Mouse (Mus musculus) forebrain, embryonic 15.5 days (tissue): ENCODE data around the gene Git2. TPM values are rescaled to one million over a fixed set of nuclear protein-coding genes. Genes with fewer than 3 reads are reported as not detected.

Experiments
- ATAC-seq: fragments of 200-750 bp; cut with Nextera tagmentation; replicated peaks from 2 replicates; pipeline ENCODE4 v1.8.0; 2017; ENCODE audit warnings: mild to moderate bottlenecking, moderate TSS enrichment, moderate library complexity
- H3K27ac ChIP-seq: fragments of 300-500 bp; sonication (generic); replicated peaks from 2 replicates; pipeline ENCODE4 v1.5.1; 2015; ENCODE audit warnings: mild to moderate bottlenecking, inconsistent platforms
- H3K27me3 ChIP-seq: fragments of 300-500 bp; sonication (generic); 2 replicates; pipeline ENCODE4 v1.6.1; 2015; ENCODE audit warnings: inconsistent platforms
- H3K36me3 ChIP-seq: fragments of 300-500 bp; sonication (generic); 2 replicates; pipeline ENCODE4 v1.6.1; 2015; ENCODE audit warnings: mild to moderate bottlenecking, inconsistent platforms
- H3K4me1 ChIP-seq: fragments of 300-500 bp; sonication (generic); 2 replicates; pipeline ENCODE4 v1.6.1; 2015; ENCODE audit warnings: inconsistent platforms
- H3K4me2 ChIP-seq: fragments of 300-500 bp; sonication (generic); replicated peaks from 2 replicates; pipeline ENCODE4 v1.6.1; 2015; ENCODE audit warnings: mild to moderate bottlenecking, inconsistent platforms
- H3K4me3 ChIP-seq: fragments of 300-500 bp; sonication (generic); 2 replicates; pipeline ENCODE4 v1.5.1; 2015; ENCODE audit warnings: mild to moderate bottlenecking, inconsistent platforms
- H3K9ac ChIP-seq: fragments of 300-500 bp; sonication (generic); replicated peaks from 2 replicates; pipeline ENCODE4 v1.6.1; 2015; ENCODE audit warnings: mild to moderate bottlenecking, inconsistent platforms
- H3K9me3 ChIP-seq: fragments of 300-500 bp; sonication (generic); 2 replicates; pipeline ENCODE4 v1.6.1; 2016; ENCODE audit warnings: inconsistent platforms
- WGBS: fragments of 180-500 bp; shearing (Covaris S2); methylation state at CpG from one replicate; pipeline ENCODE4 v1.1.7; 2015; ENCODE audit warnings: mixed read lengths; 5-methylcytosine and 5-hydroxymethylcytosine counted together
- polyA plus RNA-seq: library from polyadenylated mRNA; unstranded; fragments of >200 nt; fragmentation: Nextera tagmentation; extraction: Ambion mirVana; gene quantifications from 2 replicates; pipeline ENCODE4 v1.2.1, GENCODE M21; 2015

Git2 gene
- polyA plus RNA-seq, 1 experiment from 2014 or later: 46.6 TPM

DNA sequence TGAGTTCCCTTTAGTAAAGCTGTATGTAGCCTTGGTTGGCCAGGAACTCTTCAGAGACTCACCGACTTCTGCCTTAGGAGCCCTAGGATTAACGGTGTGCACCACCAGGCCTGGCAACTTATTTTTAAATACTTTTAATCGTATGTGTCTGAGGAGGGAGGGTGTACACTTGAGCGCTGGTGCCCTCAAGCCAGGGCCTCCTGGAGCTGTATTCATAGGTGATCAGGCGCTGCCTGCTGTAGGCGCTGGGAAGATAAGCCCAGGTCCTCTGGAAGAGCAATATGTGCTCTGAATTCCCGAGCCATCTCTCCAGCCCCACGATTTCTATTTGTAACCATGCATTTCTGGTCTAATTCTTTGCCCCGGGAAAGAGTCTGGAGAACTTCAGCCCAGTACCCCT lies 31.7 kb upstream of the Git2 start:
- Histone ChIP-seq H3K4me3 (no peak overlapping the region), H3K27ac (peak overlapping the region; percentile 17), H3K4me1 (peaks cover 16% of the 10 kb centered on the region), H3K36me3 (peaks cover 38% of the 10 kb centered on the region), H3K27me3 (no peaks in the 10 kb centered on the region), H3K4me2 (no peak overlapping the region), H3K9me3 (no peaks in the 10 kb centered on the region), H3K9ac (no peak overlapping the region)
- ATAC-seq: no peak
- WGBS: 51% methylated on average over 9 of the region's 9 CpGs

DNA sequence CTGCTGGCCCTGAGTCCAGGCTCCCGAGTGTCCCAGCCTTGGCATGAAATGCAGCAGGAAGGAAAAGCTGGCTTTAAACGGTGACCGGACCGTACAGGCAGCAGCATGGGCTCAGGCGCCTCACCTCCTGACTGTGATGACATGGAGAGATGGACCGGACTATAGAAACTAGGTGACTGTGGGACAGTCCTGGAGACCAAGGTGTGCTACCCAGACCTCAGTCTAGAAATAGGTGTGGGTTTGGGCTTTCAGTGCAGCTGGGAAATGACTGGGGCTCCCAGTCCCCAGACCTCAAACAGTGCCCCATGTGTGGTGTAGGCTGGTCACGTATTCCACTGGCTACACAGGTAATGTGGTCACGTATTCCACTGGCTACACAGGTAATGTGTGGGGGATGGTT lies 31.3 kb upstream of the Git2 start:
- H3K9ac ChIP-seq: no peak overlapping the region
- 87% methylated on average over 8 of the region's 8 CpGs for WGBS
- H3K4me1 ChIP-seq: peaks cover 11% of the 10 kb centered on the region
- H3K9me3 ChIP-seq: no peaks in the 10 kb centered on the region
- H3K4me2 ChIP-seq: no peak overlapping the region
- no peak overlapping the region for H3K27ac ChIP-seq
- peaks cover 42% of the 10 kb centered on the region for H3K36me3 ChIP-seq
- no peak overlapping the region for H3K4me3 ChIP-seq
- ATAC-seq: no peak
- H3K27me3 ChIP-seq: no peaks in the 10 kb centered on the region

DNA sequence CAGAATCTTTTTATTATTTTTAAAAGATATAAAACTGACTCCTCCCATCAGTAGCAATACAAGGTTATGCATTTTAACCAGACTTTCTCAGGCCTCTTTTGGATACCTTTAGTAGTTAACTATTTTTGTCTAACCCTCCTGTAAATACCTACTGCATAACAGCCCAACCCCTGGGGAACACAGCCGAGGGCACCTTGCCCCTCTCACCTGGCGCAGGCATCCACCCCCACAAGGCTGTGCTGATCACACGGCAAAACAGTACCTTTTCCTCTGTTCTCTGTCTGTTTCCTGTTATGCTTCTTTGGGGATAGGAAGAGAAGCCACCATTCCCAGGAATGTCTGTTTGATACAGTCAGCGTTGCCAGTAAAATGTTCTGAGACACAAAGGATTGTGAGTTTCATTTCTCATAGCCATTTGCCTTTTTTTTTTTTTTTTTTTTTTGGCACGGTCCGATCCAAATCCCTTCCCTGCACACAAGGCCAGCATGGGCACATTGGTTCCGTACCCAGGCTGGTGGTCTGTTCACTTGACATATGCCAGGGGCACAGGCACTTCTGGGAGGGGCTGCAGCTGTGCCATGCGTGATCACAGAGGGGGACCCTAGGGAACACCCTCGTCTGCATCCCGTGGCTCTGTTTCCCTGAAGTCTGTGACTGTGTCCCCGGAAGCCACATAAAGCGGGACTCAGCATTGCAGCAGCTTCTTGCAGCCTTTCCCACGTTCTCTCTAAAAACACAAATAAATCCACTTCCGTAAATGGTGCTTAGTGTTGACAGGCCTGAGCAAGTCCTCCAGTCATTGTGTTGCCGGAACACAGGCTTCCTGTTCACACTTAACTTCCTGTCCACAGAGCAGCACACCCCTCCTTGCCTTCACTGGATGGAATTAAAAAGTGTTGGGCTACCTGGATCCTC lies 30.4 kb upstream of the Git2 start:
- 82% methylated on average over 15 of the region's 15 CpGs for WGBS
- H3K36me3 ChIP-seq: peaks cover 50% of the 10 kb centered on the region
- no peak overlapping the region for H3K4me2 ChIP-seq
- peaks cover 2% of the 10 kb centered on the region for H3K4me1 ChIP-seq
- H3K9me3 ChIP-seq: no peaks in the 10 kb centered on the region
- ATAC-seq: no peak
- no peaks in the 10 kb centered on the region for H3K27me3 ChIP-seq
- H3K27ac ChIP-seq: peak overlapping the region; percentile 38; the same call in 1 of the 2 replicates
- H3K4me3 ChIP-seq: no peak overlapping the region
- H3K9ac ChIP-seq: no peak overlapping the region

DNA sequence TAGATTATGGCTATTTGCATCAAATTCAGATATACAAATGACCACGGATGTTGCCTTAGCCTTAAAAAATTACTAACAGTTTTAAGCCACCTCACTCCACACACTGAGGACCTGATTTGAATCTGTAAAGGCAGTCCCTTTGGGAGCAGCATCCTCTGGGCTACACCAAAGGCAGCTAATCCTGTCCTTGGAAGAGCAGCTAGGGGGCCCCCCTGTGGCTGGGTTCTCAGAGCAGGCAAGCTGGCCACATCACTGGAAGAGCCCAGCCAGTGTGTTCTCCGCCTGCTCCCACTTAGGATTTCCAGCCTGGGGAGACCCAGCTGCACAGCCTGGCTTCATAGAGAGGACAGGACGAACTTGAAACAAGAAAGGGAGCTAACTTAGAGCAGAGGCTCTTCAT lies 29.6 kb upstream of the Git2 start:
- no peak overlapping the region for H3K4me3 ChIP-seq
- no peak overlapping the region for H3K9ac ChIP-seq
- WGBS: 26% methylated on average over 3 of the region's 3 CpGs
- no peaks in the 10 kb centered on the region for H3K9me3 ChIP-seq
- no peak for ATAC-seq
- H3K4me1 ChIP-seq: no peaks in the 10 kb centered on the region
- no peak overlapping the region for H3K4me2 ChIP-seq
- peaks cover 55% of the 10 kb centered on the region for H3K36me3 ChIP-seq
- no peak overlapping the region for H3K27ac ChIP-seq
- no peaks in the 10 kb centered on the region for H3K27me3 ChIP-seq

DNA sequence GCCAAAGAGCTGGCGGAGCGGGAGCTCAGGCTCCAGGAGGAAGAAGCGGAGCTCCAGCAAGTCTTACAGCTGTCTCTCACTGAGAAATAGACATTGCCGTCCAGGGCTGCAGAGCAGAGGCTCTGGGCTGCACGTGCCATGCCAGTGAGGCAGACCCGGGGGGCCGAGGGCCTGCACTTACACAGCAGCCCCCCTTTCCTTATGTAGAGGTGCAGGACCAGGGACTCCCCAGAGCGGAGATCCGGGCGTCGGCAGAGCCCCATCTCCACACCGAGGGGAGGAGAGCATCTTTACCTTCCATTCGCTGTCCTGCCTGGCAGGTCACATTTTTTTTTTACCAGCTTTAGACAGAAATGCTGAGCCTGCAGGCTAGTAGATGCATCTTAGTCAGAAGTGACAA lies 29.0 kb upstream of the Git2 start:
- no peak overlapping the region for H3K9ac ChIP-seq
- no peaks in the 10 kb centered on the region for H3K4me1 ChIP-seq
- H3K36me3 ChIP-seq: peaks cover 61% of the 10 kb centered on the region
- 81% methylated on average over 13 of the region's 13 CpGs for WGBS
- H3K27ac ChIP-seq: no peak overlapping the region
- H3K27me3 ChIP-seq: no peaks in the 10 kb centered on the region
- H3K4me3 ChIP-seq: no peak overlapping the region
- H3K9me3 ChIP-seq: no peaks in the 10 kb centered on the region
- no peak for ATAC-seq
- H3K4me2 ChIP-seq: no peak overlapping the region

DNA sequence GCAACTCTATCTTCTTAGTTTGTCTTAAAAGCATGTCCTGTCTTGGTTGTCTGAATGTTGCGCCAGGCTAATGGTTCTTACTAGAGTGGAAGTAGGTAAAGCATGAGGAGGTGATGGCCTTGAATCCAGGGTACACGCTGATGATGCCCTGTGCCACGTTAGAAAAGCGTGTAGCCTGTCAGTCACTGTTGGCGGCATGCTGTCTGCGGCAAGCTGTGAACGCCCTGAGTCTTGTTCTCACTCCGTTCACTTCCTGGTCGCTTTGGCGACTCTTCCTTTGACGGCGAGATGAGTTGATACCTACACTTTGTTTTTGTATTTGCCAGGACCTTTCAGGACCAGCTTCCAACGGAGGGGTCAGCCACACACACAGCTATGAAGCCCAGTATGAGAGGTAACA lies 27.9 kb upstream of the Git2 start:
- peaks cover 63% of the 10 kb centered on the region for H3K36me3 ChIP-seq
- no peak overlapping the region for H3K4me2 ChIP-seq
- no peaks in the 10 kb centered on the region for H3K27me3 ChIP-seq
- no peaks in the 10 kb centered on the region for H3K4me1 ChIP-seq
- H3K4me3 ChIP-seq: no peak overlapping the region
- no peaks in the 10 kb centered on the region for H3K9me3 ChIP-seq
- no peak for ATAC-seq
- 90% methylated on average over 13 of the region's 13 CpGs for WGBS
- H3K27ac ChIP-seq: no peak overlapping the region
- H3K9ac ChIP-seq: no peak overlapping the region

DNA sequence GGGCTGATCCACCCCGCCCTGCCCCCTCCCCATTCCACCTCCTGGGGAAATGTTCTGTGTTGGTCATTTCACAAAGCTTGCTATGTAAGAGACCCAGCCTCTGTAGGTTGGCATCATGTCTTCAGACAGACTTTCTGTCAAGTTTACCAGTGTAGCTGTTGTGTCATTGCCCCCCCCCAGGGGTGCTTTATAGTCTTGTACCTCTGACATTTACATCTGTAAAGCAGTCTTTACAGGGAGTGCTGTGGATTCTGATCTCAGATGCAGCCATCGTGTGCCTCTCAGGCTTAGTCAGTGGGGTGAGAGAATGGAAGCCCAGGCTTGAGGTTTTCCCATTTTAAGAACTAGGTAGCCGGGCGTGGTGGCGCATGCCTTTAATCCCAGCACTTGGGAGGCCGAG lies 26.5 kb upstream of the Git2 start:
- Histone ChIP-seq H3K4me1 (peaks cover 4% of the 10 kb centered on the region), H3K27ac (no peak overlapping the region), H3K4me2 (no peak overlapping the region), H3K9me3 (no peaks in the 10 kb centered on the region), H3K27me3 (no peaks in the 10 kb centered on the region), H3K36me3 (peaks cover 66% of the 10 kb centered on the region), H3K9ac (no peak overlapping the region), H3K4me3 (no peak overlapping the region)
- WGBS: 86% methylated on average over 6 of the region's 6 CpGs
- no peak for ATAC-seq

DNA sequence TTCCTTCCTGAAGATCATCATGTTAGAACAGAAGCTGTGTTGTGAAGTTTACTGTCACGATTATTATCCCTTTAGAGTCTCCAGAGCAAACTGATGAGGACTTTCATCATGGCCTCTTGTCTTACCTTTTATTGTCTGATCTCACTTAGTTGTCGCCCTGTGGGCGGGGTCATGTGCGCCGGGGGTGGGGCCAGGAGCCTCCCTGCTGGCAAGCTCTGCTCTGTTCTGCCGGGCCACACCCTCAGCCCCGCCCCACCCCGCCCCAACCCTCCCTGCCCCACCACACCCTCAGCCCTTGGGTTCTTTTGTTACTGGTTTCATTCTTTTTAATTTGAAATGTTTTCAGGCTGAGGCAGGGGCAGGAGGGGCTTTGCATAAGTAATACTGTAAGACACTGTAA lies 25.7 kb upstream of the Git2 start:
- Histone ChIP-seq H3K9me3 (no peaks in the 10 kb centered on the region), H3K4me1 (peaks cover 11% of the 10 kb centered on the region), H3K4me3 (no peak overlapping the region), H3K9ac (no peak overlapping the region), H3K36me3 (peaks cover 66% of the 10 kb centered on the region), H3K27me3 (no peaks in the 10 kb centered on the region), H3K4me2 (no peak overlapping the region), H3K27ac (no peak overlapping the region)
- ATAC-seq: no peak
- 20% methylated on average over 8 of the region's 8 CpGs for WGBS

DNA sequence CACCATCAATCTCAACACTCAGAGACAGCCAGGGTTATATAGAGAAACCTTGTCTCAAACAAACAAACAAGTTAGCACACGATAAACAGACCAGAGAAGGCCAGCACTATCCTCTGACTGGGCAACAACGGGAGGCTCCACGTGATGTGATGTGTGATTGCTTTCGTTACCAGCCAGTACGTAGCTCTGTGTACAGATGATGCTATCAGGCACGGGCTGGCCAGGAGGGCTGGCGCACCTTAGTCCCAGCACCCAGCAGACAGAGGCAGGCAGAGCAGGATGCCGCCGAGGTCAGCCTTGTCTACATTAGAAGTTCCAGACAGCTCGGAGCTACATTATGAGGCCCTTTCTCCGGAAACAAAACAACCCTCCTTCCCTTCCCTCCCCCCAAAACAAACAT lies 24.5 kb upstream of the Git2 start:
- H3K4me1 ChIP-seq: peaks cover 22% of the 10 kb centered on the region
- no peak overlapping the region for H3K27ac ChIP-seq
- no peak for ATAC-seq
- peaks cover 66% of the 10 kb centered on the region for H3K36me3 ChIP-seq
- 90% methylated on average over 11 of the region's 11 CpGs for WGBS
- H3K27me3 ChIP-seq: no peaks in the 10 kb centered on the region
- no peaks in the 10 kb centered on the region for H3K9me3 ChIP-seq
- no peak overlapping the region for H3K9ac ChIP-seq
- no peak overlapping the region for H3K4me2 ChIP-seq
- H3K4me3 ChIP-seq: no peak overlapping the region

DNA sequence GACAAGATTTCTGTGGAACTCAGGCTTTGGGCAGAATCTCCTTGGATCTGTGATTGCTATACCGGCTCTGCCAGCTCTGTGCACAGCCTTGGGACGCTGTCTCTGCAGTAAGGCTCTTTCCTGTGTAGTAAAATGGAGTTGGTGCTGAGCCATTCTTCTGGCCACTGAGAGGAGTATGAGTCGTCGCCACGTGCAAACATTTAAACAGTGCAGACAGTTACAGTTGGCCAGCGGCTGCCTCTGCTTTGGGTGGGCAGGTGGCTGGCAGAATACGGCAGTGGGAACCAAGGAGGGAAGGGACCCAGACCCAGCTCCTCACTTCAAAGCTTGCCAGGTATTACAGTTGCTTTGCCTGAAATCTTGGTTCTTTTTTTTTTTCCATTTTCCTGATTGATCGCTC lies 21.9 kb upstream of the Git2 start:
- Histone ChIP-seq H3K36me3 (peaks cover 59% of the 10 kb centered on the region), H3K27me3 (no peaks in the 10 kb centered on the region), H3K4me3 (no peak overlapping the region), H3K9ac (no peak overlapping the region), H3K9me3 (no peaks in the 10 kb centered on the region), H3K4me1 (peaks cover 23% of the 10 kb centered on the region), H3K4me2 (no peak overlapping the region), H3K27ac (no peak overlapping the region)
- WGBS: 83% methylated on average over 8 of the region's 8 CpGs
- ATAC-seq: no peak

DNA sequence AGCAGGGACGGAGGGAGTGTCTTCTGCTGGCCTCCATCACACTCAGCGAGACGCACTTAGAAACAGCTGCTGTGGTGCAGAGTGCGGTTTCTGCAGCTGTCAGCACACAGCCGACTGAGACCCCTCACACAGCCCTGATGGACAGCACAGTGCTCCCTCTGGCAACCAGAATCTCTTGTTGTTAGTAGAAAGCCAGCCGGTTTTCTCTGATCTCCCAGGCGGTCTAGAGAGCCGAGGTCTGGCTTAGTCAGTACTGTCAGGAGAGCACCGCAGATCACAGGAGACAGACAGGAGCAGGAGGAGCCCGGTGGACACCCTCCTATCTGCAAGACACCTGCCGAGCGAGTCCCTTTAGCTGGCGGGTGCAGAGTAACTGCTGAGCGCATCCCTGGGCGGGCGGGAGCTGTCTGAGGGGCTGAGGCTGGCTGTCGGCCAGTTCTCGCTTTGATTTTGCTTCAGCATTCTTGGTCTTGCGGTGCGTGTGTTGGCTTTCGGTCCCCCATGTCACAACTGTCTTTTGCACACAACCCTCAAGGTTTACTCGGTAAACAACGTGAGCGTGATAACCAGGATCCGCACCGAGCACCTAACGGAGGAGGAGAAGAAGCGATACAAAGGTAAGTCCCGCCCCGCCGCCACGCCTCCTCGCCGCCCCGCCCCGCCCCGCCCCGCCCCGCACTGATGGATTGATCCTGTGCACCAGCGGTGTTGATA lies 21.1 kb upstream of the Git2 start:
- H3K4me3 ChIP-seq: peak overlapping the region; percentile 44
- H3K4me1 ChIP-seq: peaks cover 23% of the 10 kb centered on the region
- peak; percentile 78 for ATAC-seq
- peaks cover 61% of the 10 kb centered on the region for H3K36me3 ChIP-seq
- H3K27me3 ChIP-seq: no peaks in the 10 kb centered on the region
- 4% methylated on average over 40 of the region's 40 CpGs for WGBS
- peak overlapping the region; percentile 45 for H3K9ac ChIP-seq
- H3K27ac ChIP-seq: peak overlapping the region; percentile 82
- H3K4me2 ChIP-seq: peak overlapping the region; percentile 67
- H3K9me3 ChIP-seq: no peaks in the 10 kb centered on the region

DNA sequence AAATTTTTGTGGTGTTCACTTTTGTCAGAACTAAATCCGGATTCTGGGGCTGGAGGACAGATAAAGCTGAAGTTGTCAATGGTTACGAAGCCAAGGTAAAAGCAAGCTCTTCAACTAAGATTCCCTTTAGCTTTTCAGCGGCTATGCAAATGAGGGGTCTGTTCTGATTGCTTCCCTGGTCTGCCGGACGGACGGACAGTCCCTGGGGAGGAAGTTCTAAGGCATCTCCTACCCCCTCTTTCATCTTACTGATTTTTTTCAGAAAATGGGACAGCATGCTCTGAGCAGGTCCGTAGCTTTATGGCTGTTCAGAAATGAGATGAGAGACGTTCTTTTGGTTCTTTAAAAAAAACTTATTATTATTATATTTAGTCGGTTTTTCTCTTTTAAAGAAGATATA lies 20.3 kb upstream of the Git2 start:
- peaks cover 23% of the 10 kb centered on the region for H3K4me1 ChIP-seq
- no peak overlapping the region; the same call in 1 of the 2 replicates for H3K27ac ChIP-seq
- H3K4me2 ChIP-seq: no peak overlapping the region; the same call in 1 of the 2 replicates
- H3K36me3 ChIP-seq: peaks cover 62% of the 10 kb centered on the region
- no peaks in the 10 kb centered on the region for H3K9me3 ChIP-seq
- no peak for ATAC-seq
- H3K9ac ChIP-seq: 0 out of 2 replicates have a peak overlapping the region, but pooled peaks have one; percentile 3
- WGBS: 63% methylated on average over 9 of the region's 9 CpGs
- no peak overlapping the region for H3K4me3 ChIP-seq
- no peaks in the 10 kb centered on the region for H3K27me3 ChIP-seq
